In genomic region chr12:103567129-103567528, GRCm38 (mm10) we compare ENCODE assay signal across 10 mouse cellular contexts. TPM values are rescaled to one million over a fixed set of nuclear protein-coding genes. Genes with fewer than 3 reads are reported as not detected.
DNase-seq lines count a peak whose midpoint lies in the region; ATAC-seq lines count a peak whose summit lies in the region.
"Had no signal": no experiment of that assay in that cellular context is flagged by ENCODE, and none has a peak within 500 bp of the region (broad histone marks: within the 10 kb centered on the region; RNA-seq: fewer than 3 reads in every experiment).

No protein-coding gene starts in this region.

- peak; percentile 76; the same call in 1 of the 2 replicates for ATAC-seq in frontal cortex, adult (ENCODE audit: low TSS enrichment)
- ATAC-seq: forebrain, embryonic 13.5 days had no signal

- DNase-seq in frontal cortex, postnatal 14 days (ENCODE audit: low spot score in 2 of 2) = no peak
- DNase-seq in left cerebral cortex, postnatal 4 days = peak; percentile 3
- no peak for DNase-seq in left cerebral cortex, postnatal 36 days (ENCODE audit: low spot score in 2 of 2)
- DNase-seq in adrenal gland, postnatal 14 days = peak; percentile 18
- DNase-seq in lung, postnatal 14 days = peak; percentile 49
- no peak for DNase-seq in ovary, postnatal 36 days (ENCODE audit: low spot score)
- DNase-seq: cerebellum, adult 11-12 months; thymus, postnatal 25 days had no signal

- intact Hi-C loops in left cerebral cortex, postnatal 4 days (cut with DNase I) = no loop called here
- intact Hi-C loops in left cerebral cortex, postnatal 36 days (cut with DNase I) = loop anchor here (5.0 kb wide), 1 partner anchor 70 kb away; no protein-coding TSS in a partner anchor

RNA-seq across cellular contexts. Expression of gene Ppp4r4, which starts 35.0 kb away (rescaled TPM):
- 1 to 10 TPM; 7.2 to 8.1 TPM for total RNA-seq in left cerebral cortex, postnatal 4 days (2021)
- 10 to 100 TPM; 23.4 to 25.1 TPM for total RNA-seq in left cerebral cortex, postnatal 36 days (2021)
- 2.9 and 3.2 TPM in 2 replicates for total RNA-seq in adrenal gland, postnatal 14 days (2021)

Comparison
In these comparisons a context has a peak if more than half of its experiments do, and no peak if none do; other contexts are left out.
1. DNase-seq: peak in left cerebral cortex, postnatal 4 days (single experiment), adrenal gland, postnatal 14 days (single experiment) and lung, postnatal 14 days (single experiment); none in frontal cortex, postnatal 14 days (0 of 2), left cerebral cortex, postnatal 36 days (0 of 2) and ovary, postnatal 36 days (single experiment).